Mouse (Mus musculus) limb, embryonic 15.5 days (tissue): Measurements from ENCODE around the gene Cyb561a3. TPM values are rescaled to one million over a fixed set of nuclear protein-coding genes. Genes with fewer than 3 reads are reported as not detected.
A peak's percentile ranks its signal among the peaks of the same experiment; 100 is the strongest.
"Not testable (repeated sequence)": the region's sequence is repeated elsewhere in the genome, so short reads cannot be mapped to it uniquely, and the experiment has no call there.

ENCODE experiments used
- ATAC-seq: fragments of 200-750 bp; cut with Nextera tagmentation; 2 replicates; pipeline ENCODE4 v1.8.0; 2017; ENCODE audit warnings: low read depth, moderate TSS enrichment; ENCODE audit not compliant: insufficient number of reproducible peaks, low FRiP score, low TSS enrichment
- H3K27ac ChIP-seq: fragments of 300-500 bp; sonication (generic); 2 replicates; pipeline ENCODE4 v1.5.1; 2015; ENCODE audit warnings: moderate library complexity, mild to moderate bottlenecking, inconsistent platforms
- H3K27me3 ChIP-seq: fragments of 300-500 bp; sonication (generic); 2 replicates; pipeline ENCODE4 v1.6.1; 2015; ENCODE audit warnings: inconsistent platforms
- H3K36me3 ChIP-seq: fragments of 300-500 bp; sonication (generic); 2 replicates; pipeline ENCODE4 v1.6.1; 2015; ENCODE audit warnings: inconsistent platforms
- H3K4me1 ChIP-seq: fragments of 300-500 bp; sonication (generic); 2 replicates; pipeline ENCODE4 v1.6.1; 2015; ENCODE audit warnings: inconsistent platforms
- H3K4me2 ChIP-seq: fragments of 300-500 bp; sonication (generic); 2 replicates; pipeline ENCODE4 v1.6.1; 2015; ENCODE audit warnings: mild to moderate bottlenecking, inconsistent platforms
- H3K4me3 ChIP-seq: fragments of 300-500 bp; sonication (generic); 2 replicates; pipeline ENCODE4 v1.5.1; 2015; ENCODE audit warnings: mild to moderate bottlenecking, inconsistent platforms
- H3K9ac ChIP-seq: fragments of 300-500 bp; sonication (generic); 2 replicates; pipeline ENCODE4 v1.6.1; 2015; ENCODE audit warnings: inconsistent platforms
- H3K9me3 ChIP-seq: fragments of 300-500 bp; sonication (generic); 2 replicates; pipeline ENCODE4 v1.6.1; 2016; ENCODE audit warnings: inconsistent platforms
- WGBS: fragments of 180-500 bp; shearing (Covaris S2); methylation state at CpG from one replicate; pipeline ENCODE4 v1.1.7; 2015; 5-methylcytosine and 5-hydroxymethylcytosine counted together
- polyA plus RNA-seq: library from polyadenylated mRNA; unstranded; fragments of >200 nt; fragmentation: Nextera tagmentation; extraction: Ambion mirVana; gene quantifications from 2 replicates; pipeline ENCODE4 v1.2.1, GENCODE M21; 2015

Cyb561a3 gene
- 21.6 and 25.8 TPM in 2 replicates for polyA plus RNA-seq

DNA sequence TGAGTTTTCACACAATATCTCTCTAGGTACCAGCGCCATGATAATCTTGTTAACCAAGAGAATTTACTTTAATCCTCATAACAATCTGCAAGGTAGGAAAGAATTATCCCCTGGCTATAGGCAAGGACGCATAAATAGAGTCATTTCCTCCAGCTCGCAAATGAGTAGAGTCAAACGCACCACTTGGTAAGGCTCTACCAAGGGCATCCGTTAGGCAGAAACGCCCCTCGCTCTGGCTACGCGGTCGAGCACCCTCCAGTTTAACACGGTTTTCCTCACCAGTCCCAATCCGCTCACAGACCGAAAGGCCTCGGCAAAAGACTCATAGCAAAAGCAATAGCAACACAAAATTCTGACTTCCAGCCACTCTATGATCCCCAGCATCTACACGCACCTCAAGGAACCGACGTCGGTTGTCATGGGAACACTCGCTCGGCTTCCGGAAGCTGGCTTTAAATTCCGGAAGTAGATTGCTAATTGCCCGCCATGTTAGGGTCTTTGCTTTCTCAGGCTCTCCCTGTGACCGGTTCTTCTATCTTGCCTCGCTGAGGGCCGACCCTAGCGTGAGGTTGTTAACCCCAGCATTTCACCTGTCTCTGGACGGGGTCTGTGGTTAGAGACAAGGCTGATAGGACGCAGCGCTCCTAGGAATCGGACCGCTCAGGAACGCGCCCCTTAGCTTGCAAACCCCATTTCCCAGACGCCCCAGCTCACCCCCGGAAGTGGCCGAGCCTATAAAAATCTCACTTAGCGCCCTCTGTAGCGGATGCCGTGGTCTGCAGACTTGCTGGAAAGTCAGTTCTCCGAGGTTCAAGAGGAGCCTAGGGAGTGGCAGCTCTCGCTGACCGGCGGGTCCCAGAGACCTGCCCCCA is at the start of gene Cyb561a3, which contains the start of gene Tmem138:
Gene Cyb561a3 (plus strand): TSS at position 483 of the 872 bp plus-strand sequence.
Gene Tmem138 (minus strand): TSS at position 673 of the 872 bp plus-strand sequence.
- under 1% methylated on average over 44 of the region's 44 CpGs for WGBS
- Histone ChIP-seq H3K4me3 (peak within 1 kb of the TSS; percentile 68), H3K27ac (peak within 1 kb of the TSS; percentile 90), H3K9me3 (no peaks in the 10 kb centered on the region), H3K36me3 (peaks cover 28% of the 10 kb centered on the region), H3K9ac (peak within 1 kb of the TSS; percentile 50), H3K4me1 (peaks cover 16% of the 10 kb centered on the region), H3K4me2 (peak within 1 kb of the TSS; percentile 75), H3K27me3 (no peaks in the 10 kb centered on the region)
- ATAC-seq = peak; percentile 94

DNA sequence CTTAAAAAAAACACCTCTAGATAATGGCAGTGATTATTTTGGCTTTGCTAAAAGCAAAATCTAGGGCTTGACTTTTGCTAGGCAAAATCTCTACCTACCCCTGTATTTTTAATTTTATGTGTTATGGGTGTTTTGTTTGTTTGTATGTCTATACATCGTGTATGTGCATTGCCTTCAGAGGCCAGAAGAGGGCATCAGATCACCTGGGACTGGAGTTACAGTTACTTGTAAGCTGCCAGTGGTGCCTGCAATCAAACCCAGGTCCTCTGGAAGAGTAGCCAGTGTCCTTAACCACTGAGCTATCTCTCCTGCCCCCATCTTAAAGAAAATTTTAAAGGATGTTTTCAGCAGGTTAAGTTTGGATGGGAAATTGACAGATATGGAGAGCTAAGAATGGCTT is 46.9 kb upstream of the Cyb561a3 start:
- no peak overlapping the region for H3K4me2 ChIP-seq
- H3K4me1 ChIP-seq = peaks cover 14% of the 10 kb centered on the region
- H3K4me3 ChIP-seq = no peak overlapping the region
- no peak overlapping the region for H3K27ac ChIP-seq
- no peak overlapping the region for H3K9ac ChIP-seq
- H3K27me3 ChIP-seq = no peaks in the 10 kb centered on the region
- WGBS = 94% methylated on average over 1 of the region's 1 CpGs
- no peaks in the 10 kb centered on the region for H3K9me3 ChIP-seq
- peaks cover 42% of the 10 kb centered on the region for H3K36me3 ChIP-seq
- no peak for ATAC-seq

DNA sequence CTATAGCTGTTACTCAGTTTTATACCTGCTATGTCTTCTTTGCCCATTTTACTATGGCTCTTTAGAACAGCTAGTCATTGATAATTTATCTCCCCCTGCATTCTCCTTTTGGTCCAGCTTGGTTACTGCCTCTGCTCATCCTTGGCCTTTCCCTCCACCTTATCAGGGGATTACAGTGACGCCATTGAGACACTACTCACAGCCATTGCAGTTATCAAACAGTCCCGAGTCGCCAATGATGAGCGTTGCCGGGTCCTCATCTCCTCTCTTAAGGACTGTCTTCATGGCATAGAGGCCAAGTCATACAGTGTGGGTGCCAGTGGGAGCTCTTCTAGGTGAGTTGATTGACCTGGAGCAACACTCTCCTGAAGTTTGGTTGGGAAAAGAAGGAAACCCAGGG is 37.5 kb upstream of the Cyb561a3 start:
- H3K4me2 ChIP-seq = no peak overlapping the region
- H3K9ac ChIP-seq = no peak overlapping the region
- no peaks in the 10 kb centered on the region for H3K27me3 ChIP-seq
- WGBS = 97% methylated on average over 5 of the region's 5 CpGs
- H3K4me3 ChIP-seq = no peak overlapping the region
- no peaks in the 10 kb centered on the region for H3K9me3 ChIP-seq
- no peaks in the 10 kb centered on the region for H3K4me1 ChIP-seq
- H3K27ac ChIP-seq = no peak overlapping the region
- no peak for ATAC-seq
- H3K36me3 ChIP-seq = peaks cover 82% of the 10 kb centered on the region

DNA sequence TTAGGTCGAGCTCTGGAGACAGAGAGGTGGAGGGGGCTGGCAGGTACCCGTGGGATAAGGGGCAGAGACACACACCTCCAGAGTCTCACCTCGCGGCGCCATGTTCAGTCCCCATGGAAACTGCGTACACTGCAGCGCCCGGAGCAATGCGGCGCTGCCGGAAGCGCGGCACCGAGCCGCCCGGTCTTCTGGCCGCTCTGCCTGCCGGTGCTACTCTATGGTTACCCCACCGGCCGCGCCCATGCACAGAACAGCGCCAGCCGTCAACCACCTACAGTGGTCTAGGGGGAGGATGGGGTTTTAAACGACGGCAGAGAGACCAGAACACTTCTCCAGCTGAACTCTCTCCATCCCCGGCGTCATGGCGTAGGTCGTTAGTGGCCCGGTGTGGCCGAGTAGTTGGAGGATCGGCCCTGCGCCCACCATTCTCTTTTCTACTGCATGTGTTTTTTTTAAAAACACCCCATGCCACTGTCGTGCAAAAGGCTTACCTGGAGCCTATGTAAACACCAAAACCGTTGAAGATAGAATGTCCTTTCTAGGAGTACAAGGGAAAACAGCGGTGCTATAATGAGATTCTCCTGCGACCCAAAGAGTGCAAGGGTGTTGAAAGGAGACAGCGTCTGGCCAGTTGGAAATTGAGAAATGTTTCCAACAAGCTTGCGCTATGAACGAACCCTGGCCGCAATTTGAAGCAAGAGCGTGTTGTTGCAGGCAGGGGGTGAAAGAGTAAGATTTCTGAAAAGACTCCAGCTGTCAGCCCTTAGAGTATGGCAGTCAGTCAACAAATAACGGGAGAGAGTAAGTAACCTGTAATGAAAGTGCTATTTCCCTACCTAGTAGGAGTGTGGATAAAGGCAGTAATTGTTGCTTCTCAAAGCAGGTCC is 21.1 kb upstream of the Cyb561a3 start, which contains the start of gene Tmem216:
Gene Tmem216 (minus strand): TSS at position 615 of the 887 bp plus-strand sequence.
- peak within 1 kb of the TSS; percentile 75 for H3K4me2 ChIP-seq
- peaks cover 19% of the 10 kb centered on the region for H3K36me3 ChIP-seq
- under 1% methylated on average over 43 of the region's 43 CpGs for WGBS
- H3K4me3 ChIP-seq = peak within 1 kb of the TSS; percentile 66
- peak within 1 kb of the TSS; percentile 50 for H3K9ac ChIP-seq
- peak; percentile 95 for ATAC-seq
- H3K9me3 ChIP-seq = no peaks in the 10 kb centered on the region
- peaks cover 14% of the 10 kb centered on the region for H3K4me1 ChIP-seq
- H3K27me3 ChIP-seq = no peaks in the 10 kb centered on the region
- peak within 1 kb of the TSS; percentile 83 for H3K27ac ChIP-seq

DNA sequence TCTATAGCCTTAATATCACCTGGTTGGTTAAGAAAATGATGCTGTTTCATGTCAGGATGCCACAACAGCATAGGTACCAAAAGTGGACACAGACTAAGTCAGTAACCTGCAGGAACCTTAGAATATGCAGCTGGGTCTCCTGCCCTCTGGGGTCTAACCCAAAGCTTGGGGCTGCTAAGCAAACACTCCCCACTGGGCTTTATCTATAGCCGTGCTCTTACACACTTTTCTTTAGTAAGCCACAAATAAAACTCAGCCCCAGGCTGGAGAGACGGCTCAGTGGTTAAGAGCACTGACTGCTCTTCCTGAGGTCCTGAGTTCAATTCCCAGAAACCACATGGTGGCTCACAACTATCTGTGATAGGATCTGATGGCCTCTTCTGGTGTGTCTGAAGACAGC is 20.0 kb upstream of the Cyb561a3 start:
- Histone ChIP-seq H3K27me3 (no peaks in the 10 kb centered on the region), H3K4me1 (peaks cover 14% of the 10 kb centered on the region), H3K27ac (no peak overlapping the region), H3K9ac (no peak overlapping the region), H3K4me3 (no peak overlapping the region), H3K36me3 (peaks cover 8% of the 10 kb centered on the region; the same call in 1 of the 2 replicates), H3K4me2 (no peak overlapping the region), H3K9me3 (no peaks in the 10 kb centered on the region)
- no peak for ATAC-seq
- 84% methylated on average over 2 of the region's 2 CpGs for WGBS

DNA sequence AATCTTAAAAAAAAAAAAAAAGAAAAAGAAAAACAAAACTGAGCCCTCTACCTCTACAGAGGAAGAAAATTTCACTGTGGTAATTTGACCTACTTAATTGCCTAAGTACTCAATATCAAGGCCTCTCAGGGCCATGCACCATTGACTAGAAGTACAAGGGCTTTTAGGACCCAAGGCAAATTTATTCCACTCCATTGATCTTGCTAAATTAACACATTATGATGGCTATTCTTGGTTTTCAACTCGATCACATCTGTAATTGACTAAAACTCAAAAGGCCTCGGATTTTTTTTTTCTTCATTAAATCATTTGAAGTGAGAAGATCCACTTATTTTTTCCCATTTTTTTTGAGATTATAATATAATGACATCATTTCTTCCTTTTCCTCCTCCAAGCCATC is 19.5 kb upstream of the Cyb561a3 start:
- Histone ChIP-seq H3K4me2 (no peak overlapping the region), H3K27ac (no peak overlapping the region), H3K4me3 (no peak overlapping the region), H3K27me3 (no peaks in the 10 kb centered on the region), H3K9me3 (no peaks in the 10 kb centered on the region), H3K4me1 (peaks cover 14% of the 10 kb centered on the region), H3K9ac (no peak overlapping the region), H3K36me3 (peaks cover 5% of the 10 kb centered on the region; the same call in 1 of the 2 replicates)
- WGBS = 82% methylated on average over 2 of the region's 2 CpGs
- no peak for ATAC-seq

DNA sequence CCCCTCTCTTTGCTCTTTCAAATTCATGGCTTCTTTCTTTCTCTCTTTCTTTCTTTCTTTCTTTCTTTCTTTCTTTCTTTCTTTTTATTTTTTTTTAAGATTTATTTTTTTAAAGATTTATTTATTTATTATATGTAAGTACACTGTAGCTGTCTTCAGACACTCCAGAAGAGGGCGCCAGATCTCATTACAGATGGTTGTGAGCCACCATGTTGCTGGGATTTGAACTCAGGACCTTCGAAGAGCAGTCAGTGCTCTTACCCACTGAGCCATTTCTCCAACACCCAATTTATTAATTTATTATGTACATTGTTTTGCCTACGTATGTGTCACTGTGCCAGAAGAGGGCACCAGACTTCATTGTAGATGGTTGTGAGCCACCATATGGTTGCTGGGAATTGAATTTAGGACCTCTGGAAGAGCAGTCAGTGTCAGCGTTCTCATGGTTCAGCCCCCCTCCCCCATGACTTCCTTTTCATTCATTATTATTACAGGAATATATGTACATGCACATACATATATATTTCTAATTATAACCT is 19.1 kb upstream of the Cyb561a3 start:
- H3K9me3 ChIP-seq, H3K4me3 ChIP-seq, H3K27me3 ChIP-seq, H3K36me3 ChIP-seq, ATAC-seq, H3K27ac ChIP-seq, H3K4me2 ChIP-seq, H3K9ac ChIP-seq: not testable (repeated sequence)
- H3K4me1 ChIP-seq = peaks cover 14% of the 10 kb centered on the region
- 68% methylated on average over 4 of the region's 4 CpGs for WGBS

DNA sequence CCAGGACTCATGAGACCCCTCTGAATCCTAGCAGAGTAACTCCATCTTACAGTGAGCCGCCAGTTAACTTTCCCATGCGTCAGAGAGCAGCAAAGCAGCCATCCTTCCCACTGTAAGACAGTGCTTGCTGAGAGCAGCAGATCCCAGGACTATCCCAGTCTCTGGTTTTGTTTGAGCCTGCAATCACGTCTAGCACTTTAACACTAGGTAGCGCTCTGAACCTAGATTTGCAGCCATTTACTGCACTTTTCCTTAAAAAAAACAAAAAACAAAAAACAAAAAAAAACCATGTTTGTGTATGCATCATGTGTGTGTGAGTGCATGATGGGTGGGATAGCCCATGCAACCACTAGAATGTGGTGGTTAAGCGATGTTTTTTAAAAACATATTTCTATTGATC is 16.9 kb upstream of the Cyb561a3 start:
- no peaks in the 10 kb centered on the region for H3K36me3 ChIP-seq
- H3K4me2 ChIP-seq = no peak overlapping the region
- no peak overlapping the region for H3K27ac ChIP-seq
- WGBS = 43% methylated on average over 5 of the region's 5 CpGs
- no peak for ATAC-seq
- no peak overlapping the region for H3K9ac ChIP-seq
- peaks cover 9% of the 10 kb centered on the region for H3K4me1 ChIP-seq
- no peaks in the 10 kb centered on the region for H3K27me3 ChIP-seq
- H3K9me3 ChIP-seq = no peaks in the 10 kb centered on the region
- no peak overlapping the region for H3K4me3 ChIP-seq

DNA sequence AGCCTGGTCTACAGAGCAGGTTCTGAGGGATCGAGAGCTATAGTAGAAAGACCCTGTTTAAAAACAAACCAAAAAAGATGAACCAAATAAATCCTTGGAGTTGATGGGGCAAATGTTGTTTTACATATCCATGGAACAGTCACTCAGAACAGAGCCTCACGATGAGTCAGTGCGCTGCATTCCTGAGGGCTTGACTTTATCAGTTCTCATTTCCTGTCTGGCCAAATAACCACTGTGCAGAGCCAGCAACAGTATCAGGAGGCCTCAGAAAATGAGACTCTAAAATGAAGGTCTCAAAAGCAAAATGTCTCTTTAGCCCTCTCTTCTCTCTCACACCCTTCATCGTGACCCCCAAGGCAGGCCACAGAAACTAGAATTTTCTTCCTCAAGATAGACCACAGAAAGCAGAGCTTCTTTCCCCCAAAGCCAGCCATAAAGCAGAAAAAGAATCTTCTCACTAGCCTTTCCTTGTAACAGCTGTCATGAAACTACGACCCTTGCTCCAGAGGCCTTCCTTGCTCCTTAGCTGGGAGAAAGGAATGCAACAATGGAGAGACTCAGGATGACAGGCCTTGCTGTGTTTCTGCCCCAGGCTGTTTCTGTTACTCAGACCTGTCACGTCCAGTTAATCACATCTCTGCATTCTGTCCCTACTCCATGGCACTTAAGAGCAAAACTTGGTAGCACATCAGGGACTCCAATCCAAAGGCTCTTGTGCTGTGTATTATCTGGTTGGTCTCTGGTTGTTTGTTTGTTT is 15.2 kb upstream of the Cyb561a3 start:
- Histone ChIP-seq H3K27me3 (no peaks in the 10 kb centered on the region), H3K4me1 (no peaks in the 10 kb centered on the region), H3K9ac (no peak overlapping the region), H3K27ac (0 out of 2 replicates have a peak overlapping the region, but pooled peaks have one; percentile 23), H3K36me3 (no peaks in the 10 kb centered on the region), H3K4me2 (no peak overlapping the region), H3K9me3 (no peaks in the 10 kb centered on the region), H3K4me3 (no peak overlapping the region)
- WGBS = 46% methylated on average over 6 of the region's 6 CpGs
- ATAC-seq = no peak

DNA sequence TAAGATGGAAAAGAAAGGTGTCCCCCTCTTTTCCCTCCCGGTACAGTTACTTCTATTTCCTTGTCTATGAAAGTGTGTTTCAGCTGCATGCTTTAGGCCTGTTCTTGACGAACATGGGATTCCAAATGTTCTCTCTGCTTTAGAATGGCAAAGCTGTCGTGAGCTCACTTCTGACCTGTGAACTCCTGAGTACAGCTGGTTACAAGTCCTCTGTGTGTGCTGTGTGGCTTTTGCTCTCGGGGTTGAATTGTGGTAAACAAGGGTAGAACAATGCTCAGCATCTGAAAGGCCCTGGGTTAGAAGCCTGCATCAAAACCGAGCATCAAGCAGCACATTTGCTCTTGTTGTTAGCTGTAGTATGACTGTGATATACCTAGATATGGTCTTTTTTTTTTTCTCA is 14.6 kb upstream of the Cyb561a3 start:
- WGBS = 61% methylated on average over 5 of the region's 5 CpGs
- no peaks in the 10 kb centered on the region for H3K9me3 ChIP-seq
- H3K9ac ChIP-seq = no peak overlapping the region
- no peak for ATAC-seq
- H3K4me3 ChIP-seq = no peak overlapping the region
- no peaks in the 10 kb centered on the region for H3K4me1 ChIP-seq
- H3K27me3 ChIP-seq = no peaks in the 10 kb centered on the region
- H3K36me3 ChIP-seq = no peaks in the 10 kb centered on the region
- no peak overlapping the region for H3K27ac ChIP-seq
- H3K4me2 ChIP-seq = no peak overlapping the region

DNA sequence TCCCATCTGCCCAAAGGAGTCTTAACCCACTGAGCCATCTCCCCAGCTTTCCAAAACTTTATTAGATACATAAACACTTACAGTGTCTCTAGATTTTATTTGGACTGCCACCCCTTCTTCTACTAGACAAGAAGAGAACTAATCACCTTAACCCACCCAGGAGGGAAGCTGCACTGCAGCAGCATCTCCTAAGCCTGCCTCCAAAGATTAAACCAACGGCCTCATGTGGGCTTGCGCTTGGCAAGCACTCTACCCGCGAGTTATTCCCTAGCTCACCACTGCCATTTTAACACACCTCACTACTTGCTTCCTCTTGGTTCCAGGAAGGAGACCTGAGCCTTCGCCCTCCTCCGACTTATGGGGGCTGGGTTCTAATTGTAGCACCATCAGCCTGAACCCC is 12.7 kb upstream of the Cyb561a3 start:
- Histone ChIP-seq H3K36me3 (peaks cover 7% of the 10 kb centered on the region; the same call in 1 of the 2 replicates), H3K4me2 (no peak overlapping the region), H3K9ac (no peak overlapping the region), H3K4me1 (no peaks in the 10 kb centered on the region), H3K9me3 (no peaks in the 10 kb centered on the region), H3K27me3 (no peaks in the 10 kb centered on the region), H3K27ac (no peak overlapping the region), H3K4me3 (no peak overlapping the region)
- 82% methylated on average over 6 of the region's 6 CpGs for WGBS
- no peak for ATAC-seq
